Mouse (Mus musculus) kidney, adult 2 months (tissue): ENCODE measurements around the gene Zdhhc9. TPM values are rescaled to one million over a fixed set of nuclear protein-coding genes. Genes with fewer than 3 reads are reported as not detected.

Experiments
- DNase-seq: peaks from one replicate; pipeline ENCODE4 v3.0.0; 2021
- H3K27ac ChIP-seq: fragments of 200-500 bp; 2 replicates; pipeline ENCODE4 v1.5.1; 2012; ENCODE audit warnings: low read depth, low read length, control low read depth, inconsistent platforms; ENCODE audit not compliant: insufficient read depth
- H3K27me3 ChIP-seq: fragments of 200-500 bp; replicated peaks from 2 replicates; pipeline ENCODE4 v1.6.1; 2012; ENCODE audit warnings: mild to moderate bottlenecking, moderate library complexity, low read length, inconsistent platforms; ENCODE audit not compliant: control insufficient read depth, insufficient read depth
- H3K36me3 ChIP-seq: fragments of 200-500 bp; 2 replicates; pipeline ENCODE4 v1.6.1; 2012; ENCODE audit warnings: mild to moderate bottlenecking, moderate library complexity, low read length, inconsistent platforms; ENCODE audit not compliant: control insufficient read depth, insufficient read depth
- H3K4me1 ChIP-seq: fragments of 200-500 bp; 2 replicates; pipeline ENCODE4 v1.6.1; 2011; ENCODE audit warnings: low read length; ENCODE audit not compliant: control insufficient read depth, insufficient read depth
- H3K4me3 ChIP-seq: fragments of 200-500 bp; 2 replicates; pipeline ENCODE4 v1.5.1; 2011; ENCODE audit warnings: mild to moderate bottlenecking, low read depth, low read length, control low read depth; ENCODE audit not compliant: insufficient read depth
- CTCF ChIP-seq: fragments of 200-500 bp; conservative IDR thresholded peaks from 2 replicates; pipeline ENCODE4 v1.5.1; 2011; ENCODE audit warnings: low read depth, mild to moderate bottlenecking, control low read depth, low read length, moderate library complexity, mixed read lengths; ENCODE audit not compliant: insufficient read depth, insufficient read length
- POLR2A ChIP-seq: fragments of 200-500 bp; IDR thresholded peaks from one replicate; pipeline ENCODE4 v1.6.1; 2011; ENCODE audit warnings: low read depth, low read length, control low read depth
- WGBS: fragments of 180-500 bp; shearing (Covaris S2); methylation state at CpG from one replicate; pipeline ENCODE4 v1.1.7; 2018; 5-methylcytosine and 5-hydroxymethylcytosine counted together
- polyA plus RNA-seq: library from polyadenylated mRNA; depleted of rRNA; stranded (reverse); fragments of >200 nt; gene quantifications from 2 replicates; pipeline ENCODE4 v1.2.3, GENCODE M21; 2012

Gene Zdhhc9
- polyA plus RNA-seq, 1 experiment = 75.7 TPM

DNA sequence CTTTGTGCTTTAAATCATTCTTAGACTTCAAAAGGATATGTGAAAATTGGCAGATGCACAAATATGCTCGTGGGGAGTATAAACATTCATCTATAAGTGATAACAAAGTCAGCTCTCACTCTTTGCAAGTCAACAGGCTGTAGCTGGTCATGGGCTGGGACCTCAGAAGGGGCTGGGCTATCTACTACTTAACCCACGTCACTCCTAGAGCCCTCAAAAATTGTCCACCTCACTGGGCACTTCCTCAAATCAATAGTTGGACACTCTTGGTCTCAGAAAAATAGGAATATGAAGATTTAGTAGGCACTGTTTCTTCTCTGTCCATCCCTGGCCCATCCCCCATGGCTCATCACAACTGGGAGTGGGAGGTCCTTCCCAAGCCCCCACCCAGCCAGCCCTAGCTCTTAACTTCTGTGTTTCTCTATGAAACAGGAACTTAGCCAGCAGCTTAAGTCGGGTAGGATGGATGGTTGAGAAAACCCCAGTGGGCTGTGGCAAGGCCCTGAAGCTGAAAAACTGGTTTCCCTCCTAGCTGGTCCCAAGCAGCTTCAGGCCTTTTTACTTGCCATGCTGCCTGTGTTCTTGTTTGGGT lies 68.3 kb downstream of the Zdhhc9 start:
- no peaks in the 10 kb centered on the region for H3K4me1 ChIP-seq
- WGBS = 66% methylated on average over 3 of the region's 3 CpGs

DNA sequence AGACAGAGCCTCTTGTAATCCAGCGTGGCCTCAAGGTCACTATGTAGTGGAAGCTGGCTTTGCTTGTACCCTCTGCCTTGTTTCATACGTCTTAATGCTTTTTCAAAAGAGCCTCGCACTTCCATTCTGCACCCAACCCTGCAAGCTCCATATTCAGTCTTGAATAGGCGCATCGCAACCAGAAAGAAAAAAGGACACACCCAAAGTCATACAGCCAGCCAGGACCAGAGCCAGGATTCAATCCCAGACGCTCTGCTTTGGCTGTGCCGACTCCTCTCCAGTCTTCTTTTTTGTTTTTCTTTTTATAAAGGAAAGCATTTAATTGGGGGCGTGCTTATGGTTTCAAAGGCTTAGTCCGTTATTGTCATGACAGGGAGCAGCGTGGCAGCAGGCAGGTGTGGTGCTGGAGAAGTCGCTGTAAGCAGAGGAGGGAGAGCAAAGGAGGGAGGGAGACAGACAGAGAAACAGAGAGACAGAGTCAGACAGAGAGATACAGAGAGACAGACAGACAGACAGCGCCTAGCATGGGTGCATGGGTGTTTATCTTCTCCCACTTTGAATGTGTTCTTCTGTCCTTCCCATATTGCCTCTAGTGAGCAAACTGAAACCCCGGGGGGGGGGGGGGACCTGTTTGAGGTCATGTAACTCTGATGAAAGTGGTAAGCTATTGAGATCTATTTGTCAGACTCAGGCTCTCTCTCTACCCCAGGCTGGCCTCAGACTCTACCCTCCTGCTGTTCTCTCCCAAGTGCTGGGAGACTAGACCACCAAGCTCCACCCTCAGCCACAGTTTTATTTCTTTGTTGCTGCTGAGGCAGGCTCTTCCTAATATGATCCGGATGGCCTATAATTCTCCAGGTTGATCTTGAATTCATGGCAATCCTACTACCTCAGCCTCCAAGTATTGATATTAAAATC lies 69.1 kb downstream of the Zdhhc9 start:
- Histone ChIP-seq H3K27me3 (no peaks in the 10 kb centered on the region), H3K4me3 (no peak overlapping the region), H3K4me1 (no peaks in the 10 kb centered on the region), H3K27ac (no peak overlapping the region), H3K36me3 (no peaks in the 10 kb centered on the region)
- TF ChIP-seq CTCF (no peak), POLR2A (no peak)
- no peak for DNase-seq
- WGBS = 64% methylated on average over 14 of the region's 14 CpGs

More for the DNA sequence above, 68.3 kb downstream of the Zdhhc9 start:
- peak; percentile 8 for DNase-seq
- Histone ChIP-seq H3K27me3 (no peaks in the 10 kb centered on the region), H3K36me3 (no peaks in the 10 kb centered on the region), H3K27ac (no peak overlapping the region), H3K4me3 (no peak overlapping the region)
- TF ChIP-seq POLR2A = no peak
- no peak for TF ChIP-seq CTCF

DNA sequence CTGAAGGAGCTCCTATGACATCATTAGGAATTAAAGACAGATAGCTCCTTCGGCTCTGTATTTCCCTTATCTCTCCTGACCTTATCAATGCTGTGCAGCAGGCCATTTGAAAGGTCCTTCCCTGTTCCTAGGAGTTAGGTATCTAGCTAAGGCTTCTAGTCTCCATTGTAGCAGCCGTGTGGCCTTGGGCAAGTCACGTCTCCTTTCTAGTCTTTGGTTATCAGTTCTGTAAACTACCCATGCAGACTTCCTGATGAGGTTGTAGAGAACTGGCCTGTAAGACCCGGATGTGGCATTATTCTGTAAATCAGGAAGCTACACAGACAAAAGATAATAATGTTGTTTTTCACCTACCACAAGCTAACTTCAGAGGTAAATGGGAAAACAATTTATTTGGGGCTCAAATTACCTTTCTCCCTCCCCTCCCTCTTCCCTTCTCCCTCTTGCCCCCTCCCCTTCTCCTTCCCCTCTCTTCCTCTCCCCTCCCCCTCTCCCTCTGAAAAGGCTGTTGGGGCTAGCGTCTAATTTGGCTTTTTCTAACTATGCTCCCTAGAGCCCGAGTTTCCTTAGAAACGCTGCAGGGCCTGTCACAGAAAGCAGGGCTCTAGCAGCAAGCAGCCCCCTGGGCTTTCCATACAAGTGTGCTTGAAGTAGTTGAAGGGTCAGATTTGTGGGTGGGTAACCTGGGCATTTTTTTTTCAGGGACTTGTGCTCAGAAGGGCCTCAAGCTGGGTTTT lies 70.0 kb downstream of the Zdhhc9 start:
- Histone ChIP-seq H3K4me1 (no peaks in the 10 kb centered on the region), H3K27ac (no peak overlapping the region), H3K27me3 (no peaks in the 10 kb centered on the region), H3K36me3 (no peaks in the 10 kb centered on the region), H3K4me3 (no peak overlapping the region)
- no peak for DNase-seq
- no peak for TF ChIP-seq POLR2A
- TF ChIP-seq CTCF = no peak
- 51% methylated on average over 7 of the region's 7 CpGs for WGBS

DNA sequence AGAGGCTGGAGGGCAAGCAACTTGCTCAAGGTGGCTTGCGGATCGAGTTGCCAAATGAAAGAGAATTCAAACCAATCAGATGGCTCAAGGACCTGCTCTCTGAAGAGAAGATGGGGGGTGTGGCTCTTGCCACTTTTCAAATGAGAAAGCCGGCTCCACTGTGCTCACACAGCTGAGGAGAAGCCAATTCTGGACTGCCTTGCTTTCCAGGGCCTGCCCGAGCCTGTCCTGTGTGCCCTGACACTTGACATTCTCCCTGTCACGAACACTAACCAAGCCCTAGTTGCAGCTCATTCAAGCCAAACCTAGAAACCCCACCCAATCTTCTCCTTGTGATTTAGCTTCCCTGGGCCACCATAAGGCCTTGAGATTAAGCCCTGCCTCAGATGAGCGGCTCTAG lies 70.7 kb downstream of the Zdhhc9 start:
- 77% methylated on average over 6 of the region's 6 CpGs for WGBS
- Histone ChIP-seq H3K27ac (no peak overlapping the region), H3K4me1 (no peaks in the 10 kb centered on the region), H3K36me3 (no peaks in the 10 kb centered on the region), H3K4me3 (no peak overlapping the region), H3K27me3 (no peaks in the 10 kb centered on the region)
- no peak for DNase-seq
- TF ChIP-seq POLR2A (no peak), CTCF (no peak)

DNA sequence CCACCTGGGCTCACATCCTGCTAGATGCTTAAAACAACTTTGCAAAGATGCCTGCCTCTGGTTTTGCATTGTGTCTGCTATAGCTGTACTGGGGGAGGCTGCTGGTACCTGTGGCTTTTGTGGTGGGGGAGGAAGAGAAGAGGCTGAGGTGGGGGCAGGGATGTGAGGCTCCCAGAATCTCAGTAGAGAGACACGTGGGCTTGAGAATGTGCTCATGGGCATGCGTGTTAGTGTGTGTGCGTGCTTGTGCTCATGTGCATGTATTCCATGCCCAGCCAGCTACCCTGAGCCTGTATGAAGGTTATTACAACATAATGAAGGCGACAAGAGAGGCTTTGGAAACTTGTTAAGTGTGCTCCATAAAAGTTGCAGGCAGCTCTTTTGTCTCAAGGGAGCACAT lies 71.7 kb downstream of the Zdhhc9 start:
- 88% methylated on average over 4 of the region's 4 CpGs for WGBS
- Histone ChIP-seq H3K4me3 (no peak overlapping the region), H3K27me3 (no peaks in the 10 kb centered on the region), H3K36me3 (no peaks in the 10 kb centered on the region), H3K27ac (no peak overlapping the region), H3K4me1 (no peaks in the 10 kb centered on the region)
- DNase-seq = no peak
- TF ChIP-seq CTCF = no peak
- no peak for TF ChIP-seq POLR2A

DNA sequence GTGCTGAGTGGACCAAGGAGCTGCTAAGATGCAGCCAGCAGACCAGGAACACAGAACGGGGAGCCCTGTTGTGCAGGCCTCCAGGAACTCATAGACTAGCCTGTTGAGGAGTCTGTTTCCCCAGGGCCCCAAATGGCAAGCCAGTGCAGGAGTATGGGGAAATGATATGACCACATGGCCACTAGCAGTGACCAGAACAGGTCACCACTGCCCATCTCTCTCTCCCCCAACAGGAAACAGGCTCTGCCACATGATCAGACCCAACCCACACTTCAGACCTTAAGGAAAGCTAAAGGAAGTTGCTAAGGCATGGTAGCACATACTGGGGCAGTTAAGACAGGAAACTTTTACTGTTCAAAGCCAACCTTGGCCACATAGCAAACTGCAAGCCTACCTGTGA lies 79.5 kb downstream of the Zdhhc9 start:
- 91% methylated on average over 1 of the region's 1 CpGs for WGBS
- Histone ChIP-seq H3K36me3 (no peaks in the 10 kb centered on the region), H3K27ac (no peak overlapping the region), H3K4me3 (no peak overlapping the region), H3K27me3 (no peaks in the 10 kb centered on the region), H3K4me1 (no peaks in the 10 kb centered on the region)
- no peak for TF ChIP-seq POLR2A
- TF ChIP-seq CTCF = no peak
- no peak for DNase-seq
